Mouse (Mus musculus) spleen, postnatal 36 days (tissue): ENCODE measurements around the gene Fam160a1.

ENCODE experiments used
- DNase-seq, 2 experiments: peaks; one replicate each; pipeline ENCODE4 v3.0.0; 2022; ENCODE audit warnings: low spot score in 2 of 2, mixed read lengths in 1 of 2

Gene Fam160a1

DNA sequence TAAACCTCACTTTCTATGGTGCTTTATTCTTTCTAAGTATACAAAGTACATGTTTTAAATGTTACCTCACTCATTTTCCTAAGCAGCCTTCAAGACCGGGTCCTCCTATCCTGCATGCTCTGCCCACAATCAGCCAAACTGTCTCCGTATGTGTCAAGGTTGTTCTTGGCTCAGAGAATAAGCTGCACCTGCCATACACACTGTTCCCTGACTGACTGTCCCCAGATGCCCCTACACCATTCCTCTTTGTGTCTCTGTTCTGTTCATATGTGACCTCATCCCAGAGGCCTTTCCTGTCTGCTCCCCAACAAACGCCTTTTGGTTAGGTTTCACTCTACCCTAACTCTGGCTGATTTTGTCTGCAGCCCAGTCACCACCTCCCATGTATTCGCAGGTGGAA is 10.2 kb upstream of the Fam160a1 start:
- DNase-seq = no peak

DNA sequence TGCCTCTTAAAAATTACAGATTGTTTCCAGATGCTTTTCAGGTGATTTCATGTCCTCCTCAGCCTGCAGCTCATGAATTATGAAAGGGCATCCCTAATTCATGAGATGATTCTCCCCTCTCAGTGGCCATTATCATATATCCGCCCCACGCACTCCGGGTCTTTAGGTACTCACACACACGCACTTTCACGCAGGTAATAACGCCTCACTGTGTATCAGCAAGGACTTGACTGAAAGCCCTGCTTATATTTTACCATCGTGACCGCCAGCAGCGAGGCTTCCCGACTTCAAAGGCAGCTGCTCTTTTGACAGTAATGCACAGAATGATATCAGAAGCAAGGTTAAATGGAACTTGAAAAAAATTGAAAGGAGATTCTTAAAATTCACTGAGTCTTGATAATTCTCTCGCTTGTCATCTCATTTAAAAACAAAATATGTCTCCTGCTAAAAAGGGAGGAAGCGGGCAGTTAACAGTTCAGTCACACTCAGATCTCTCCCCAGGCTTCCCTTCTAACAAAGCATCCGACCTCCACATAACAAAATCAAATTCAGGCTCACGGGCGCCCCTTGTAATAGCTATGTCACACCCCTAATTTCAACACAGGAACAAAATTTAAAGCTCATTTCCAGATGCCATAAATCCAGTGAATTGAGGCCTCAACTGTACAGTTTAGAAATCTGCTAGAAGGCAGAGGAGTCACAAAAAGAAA is 3.9 kb upstream of the Fam160a1 start:
- DNase-seq = no peak

DNA sequence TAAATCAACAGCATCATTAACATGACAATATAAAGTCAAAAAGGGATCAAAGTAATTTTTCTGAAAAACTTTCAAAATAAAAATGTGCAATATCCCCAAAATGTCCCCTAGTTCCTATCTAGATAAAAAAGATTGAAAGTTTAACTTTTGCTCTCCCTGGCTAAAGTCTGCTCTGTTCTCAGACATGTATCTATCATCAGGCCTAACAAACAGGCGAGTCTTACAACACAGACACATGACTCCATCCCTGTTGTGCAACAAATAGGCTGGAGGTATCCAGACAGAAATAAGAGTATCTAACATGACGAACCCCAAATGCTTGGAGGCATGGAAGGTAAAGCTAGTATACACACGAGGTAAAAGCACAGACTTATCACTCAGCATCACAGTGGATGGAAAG is 2.2 kb upstream of the Fam160a1 start:
- DNase-seq = no peak

DNA sequence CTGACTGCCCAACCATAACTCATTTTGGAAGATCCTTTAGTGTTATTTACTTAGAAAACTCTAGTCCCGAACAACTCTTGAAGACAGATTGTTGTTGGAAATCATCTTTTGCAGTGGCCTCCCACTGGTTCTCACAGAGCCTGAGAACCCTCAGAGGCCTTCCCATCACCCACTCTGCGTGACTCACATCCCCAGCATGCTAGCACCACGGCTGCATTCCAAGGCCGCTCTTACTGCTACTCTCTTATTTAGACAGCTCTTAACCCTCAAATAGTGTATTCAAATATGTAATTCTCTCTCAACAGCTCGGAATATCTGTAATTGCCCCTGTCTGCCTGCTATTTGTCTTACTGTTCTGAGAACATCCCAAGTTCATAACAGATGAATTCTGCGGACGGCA is 2.9 kb downstream of the Fam160a1 start:
- DNase-seq = no peak

DNA sequence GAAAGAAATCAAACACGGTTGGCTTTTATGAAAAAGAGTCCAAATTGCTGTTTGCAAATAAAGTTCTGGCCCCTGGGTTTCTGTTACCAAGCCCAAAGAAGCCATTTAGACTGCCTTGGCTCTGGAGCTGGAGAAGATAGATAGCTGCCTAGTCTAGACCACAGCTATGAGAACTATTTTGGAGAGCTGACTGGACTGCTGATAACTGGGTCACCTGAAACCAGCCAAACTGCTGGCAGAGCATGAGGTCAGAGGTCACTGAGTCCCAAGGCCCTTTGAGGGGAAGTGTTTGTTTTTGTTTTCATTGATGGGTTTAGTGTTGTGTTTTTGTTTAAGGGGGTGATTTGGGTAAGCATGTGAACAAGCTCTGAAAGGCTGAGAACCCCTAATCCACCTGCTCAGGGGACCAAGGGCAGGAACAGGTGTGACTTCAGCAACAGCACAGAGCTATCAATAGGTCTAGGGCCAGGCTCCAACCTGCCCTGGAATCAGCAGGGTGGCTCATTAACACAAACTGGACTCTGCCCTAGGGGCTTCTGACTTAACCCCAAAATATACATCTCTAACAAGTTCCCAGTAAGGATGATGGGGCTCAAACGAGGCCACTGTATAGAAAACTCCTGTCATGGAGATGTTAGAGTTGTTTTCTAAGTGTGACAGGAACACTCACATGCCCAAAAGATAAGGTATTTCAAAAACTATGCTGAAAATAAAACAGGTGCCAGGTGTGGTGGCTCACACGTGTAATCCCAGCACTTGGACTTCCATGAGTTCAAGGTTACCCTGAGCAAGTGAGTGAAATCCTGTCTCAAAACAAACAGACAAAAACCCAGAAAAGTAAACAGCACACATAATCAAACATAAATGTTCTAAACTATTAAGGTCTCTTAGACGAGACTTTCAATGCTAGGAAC is 3.7 kb downstream of the Fam160a1 start:
- DNase-seq = no peak

DNA sequence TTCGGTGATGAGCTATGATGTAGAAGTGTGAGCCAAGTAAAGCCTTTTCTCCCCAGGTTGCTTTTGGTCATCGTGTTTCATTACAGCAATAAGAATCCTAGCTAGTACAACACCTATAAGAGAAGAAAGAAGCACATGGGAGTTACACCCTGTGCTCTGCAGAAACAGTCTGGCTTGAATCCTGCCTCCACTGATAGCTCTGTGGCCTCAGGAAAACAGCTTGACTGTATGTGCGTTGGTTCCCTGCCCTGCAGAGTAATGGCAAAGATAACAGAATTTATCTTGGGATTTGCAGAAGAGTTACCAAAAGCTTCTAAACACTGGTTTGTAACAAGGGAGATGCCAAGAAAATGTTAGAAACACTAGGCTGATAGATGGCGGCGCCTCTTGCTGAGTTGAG is 5.1 kb downstream of the Fam160a1 start:
- DNase-seq = no peak

DNA sequence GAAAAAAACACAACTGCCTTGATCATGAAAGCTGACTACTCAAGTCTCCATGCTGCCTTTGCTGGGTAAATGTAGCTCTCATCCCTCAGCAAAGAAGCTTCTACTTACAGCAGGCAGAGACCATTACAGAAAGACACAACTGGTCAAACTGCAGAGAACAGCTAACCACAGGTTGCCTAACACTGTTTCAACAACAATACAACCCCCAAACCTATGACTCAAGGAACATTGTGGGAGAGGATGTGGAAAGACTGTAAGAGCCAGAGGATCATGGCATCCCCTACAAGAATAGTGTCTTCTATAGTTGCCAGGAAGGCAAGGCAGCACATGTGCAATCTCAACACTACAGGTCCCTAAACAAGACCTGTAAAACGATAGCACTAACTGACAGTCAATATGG is 23.9 kb downstream of the Fam160a1 start:
- no peak for DNase-seq

DNA sequence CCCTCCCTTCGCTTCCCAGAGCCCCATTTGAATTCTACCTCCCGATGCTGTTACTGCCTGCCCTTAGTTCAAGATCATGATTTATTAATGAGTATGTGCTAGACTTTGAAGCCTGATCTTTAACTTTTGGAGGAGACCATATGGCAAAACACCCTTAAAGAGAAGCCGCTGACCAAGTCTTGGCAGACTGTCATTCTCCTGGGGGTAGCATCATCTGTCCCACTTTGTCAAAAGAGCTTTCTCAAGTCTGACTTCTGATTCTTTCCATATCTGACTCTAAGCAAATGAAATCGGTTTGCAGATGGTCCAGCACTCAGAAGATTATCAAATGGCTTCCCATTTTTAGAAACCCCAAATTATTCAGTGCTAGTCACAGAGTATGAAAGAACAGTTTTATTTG is 27.3 kb downstream of the Fam160a1 start:
- no peak for DNase-seq

DNA sequence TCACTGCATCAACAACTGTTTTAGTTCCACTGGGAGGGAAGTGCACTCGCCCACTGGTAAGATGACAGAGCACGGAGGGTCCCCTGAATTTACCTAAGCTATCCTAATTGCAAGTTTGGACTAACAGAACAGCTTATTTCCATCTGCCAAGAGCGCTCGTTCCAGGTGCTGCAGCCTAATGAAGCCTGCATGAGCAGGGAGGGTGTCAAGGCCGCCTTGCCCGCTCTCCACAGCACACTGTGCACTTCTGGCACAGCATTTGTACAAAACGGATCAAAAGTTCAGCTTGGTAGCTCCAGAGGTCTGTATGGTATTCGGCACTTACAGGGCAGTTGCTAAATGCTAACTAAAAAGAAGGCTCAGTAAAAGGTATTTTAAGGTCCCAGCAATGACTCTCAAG is 30.6 kb downstream of the Fam160a1 start:
- no peak for DNase-seq

DNA sequence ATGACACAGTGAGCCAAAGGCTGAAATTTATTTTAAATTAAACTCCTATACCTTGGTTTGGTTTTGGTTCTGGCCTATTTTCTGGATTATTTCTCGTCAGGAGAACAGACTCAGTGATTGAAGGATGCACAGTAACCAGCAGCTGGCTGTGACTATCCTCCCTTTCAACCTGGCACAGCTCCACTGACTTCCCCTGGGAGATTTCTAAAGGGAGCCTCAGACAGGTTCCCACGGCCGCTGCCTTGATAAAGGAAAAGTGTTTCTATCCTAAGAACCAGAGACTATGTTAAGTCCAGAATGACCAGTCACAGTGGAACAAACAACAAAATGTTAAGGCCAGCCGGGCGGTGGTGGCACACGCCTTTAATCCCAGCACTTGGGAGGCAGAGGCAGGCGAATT is 36.2 kb downstream of the Fam160a1 start:
- DNase-seq = no peak

DNA sequence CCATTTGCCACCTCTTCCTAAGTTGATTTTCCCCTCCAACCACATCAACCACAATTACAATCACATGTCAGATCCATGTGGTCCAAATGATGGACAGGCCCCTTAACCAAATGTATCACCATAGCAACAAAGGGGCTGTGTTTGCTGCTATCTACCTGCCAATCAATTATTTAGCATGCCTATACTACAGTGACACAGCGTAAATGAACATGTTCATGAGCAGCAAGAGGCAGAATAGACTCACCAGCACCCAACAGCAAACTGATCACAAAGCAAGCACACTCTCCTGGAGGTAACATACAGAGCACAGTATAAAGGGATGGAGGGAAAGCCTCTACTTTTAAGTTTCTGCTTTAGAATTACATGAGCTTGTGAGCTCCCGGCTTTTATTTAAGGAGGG is 36.8 kb downstream of the Fam160a1 start:
- no peak for DNase-seq

DNA sequence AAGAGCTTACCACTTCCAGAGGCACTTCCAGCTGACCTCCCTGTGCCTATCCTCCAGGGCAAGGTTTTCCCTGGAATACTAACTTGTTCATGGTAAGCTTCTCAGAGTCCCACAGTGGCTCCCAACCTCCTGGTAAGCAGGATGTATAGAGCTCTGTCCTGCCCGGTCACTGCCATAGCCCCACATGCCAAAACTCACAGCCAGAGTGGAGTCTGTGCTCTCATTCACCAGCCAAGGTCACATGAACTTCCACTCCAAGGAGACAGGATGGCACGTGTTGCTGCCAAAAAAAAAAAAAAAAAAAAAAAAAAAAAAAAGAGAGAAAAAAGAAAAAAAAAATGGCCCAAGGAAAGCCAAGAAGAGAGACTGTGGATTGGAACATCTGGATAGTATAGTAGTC is 39.2 kb downstream of the Fam160a1 start:
- no peak for DNase-seq

DNA sequence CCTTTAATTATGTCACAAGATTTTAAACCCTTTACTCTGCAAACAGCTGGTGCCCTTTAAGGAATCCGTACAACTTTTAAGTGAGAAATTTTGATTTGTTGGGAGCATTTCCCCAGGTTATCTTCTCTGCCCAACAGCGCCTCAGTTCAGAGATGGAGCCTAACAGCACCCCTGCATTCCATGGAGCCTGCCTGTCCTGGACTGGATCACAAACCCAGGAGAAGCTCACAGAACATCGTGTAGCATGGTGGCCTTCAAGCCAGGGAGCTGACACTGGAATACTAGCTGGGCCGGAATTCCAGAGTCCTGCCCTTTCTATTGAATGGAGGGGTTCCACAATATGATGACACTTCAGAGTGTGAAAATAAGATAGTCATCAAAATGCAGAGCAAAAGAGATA is 39.7 kb downstream of the Fam160a1 start:
- DNase-seq = no peak

DNA sequence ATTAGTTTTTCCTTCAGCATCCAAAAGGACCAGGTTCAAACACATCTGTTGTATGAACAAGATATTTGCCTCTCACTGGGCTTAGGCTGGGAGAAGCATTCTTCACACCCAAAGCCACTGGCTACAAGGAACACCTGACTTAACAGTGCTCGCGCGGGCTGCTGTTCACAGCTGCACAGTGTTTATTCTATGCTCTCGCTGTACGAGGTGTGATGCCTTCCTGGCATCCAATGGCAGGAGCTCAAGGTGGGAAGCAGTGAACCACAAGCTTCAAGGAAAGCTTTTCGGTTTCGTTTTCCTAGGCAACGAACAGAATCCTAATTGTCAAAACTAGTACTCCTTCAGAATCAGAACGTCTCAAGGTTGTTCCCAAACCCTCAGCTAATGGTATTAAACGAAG is 40.4 kb downstream of the Fam160a1 start:
- no peak for DNase-seq

DNA sequence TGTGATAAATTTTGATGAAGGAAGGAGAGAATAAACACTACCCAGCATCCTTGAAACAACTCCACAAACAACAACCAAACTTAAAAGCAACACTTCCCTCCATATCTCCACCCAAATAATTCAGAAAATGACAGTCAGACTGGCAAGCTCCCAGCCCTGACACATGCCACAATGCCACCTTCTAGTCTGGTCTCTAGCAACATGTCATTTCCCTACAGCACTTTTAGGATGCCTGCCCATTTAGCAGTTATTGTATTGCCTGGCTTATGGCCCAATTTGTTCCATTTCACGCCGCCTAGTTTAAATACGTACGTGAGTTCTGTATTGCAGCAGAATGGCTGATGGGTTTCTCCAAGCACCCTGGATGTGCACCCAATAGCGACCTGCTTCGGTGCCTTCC is 41.0 kb downstream of the Fam160a1 start:
- DNase-seq = no peak

DNA sequence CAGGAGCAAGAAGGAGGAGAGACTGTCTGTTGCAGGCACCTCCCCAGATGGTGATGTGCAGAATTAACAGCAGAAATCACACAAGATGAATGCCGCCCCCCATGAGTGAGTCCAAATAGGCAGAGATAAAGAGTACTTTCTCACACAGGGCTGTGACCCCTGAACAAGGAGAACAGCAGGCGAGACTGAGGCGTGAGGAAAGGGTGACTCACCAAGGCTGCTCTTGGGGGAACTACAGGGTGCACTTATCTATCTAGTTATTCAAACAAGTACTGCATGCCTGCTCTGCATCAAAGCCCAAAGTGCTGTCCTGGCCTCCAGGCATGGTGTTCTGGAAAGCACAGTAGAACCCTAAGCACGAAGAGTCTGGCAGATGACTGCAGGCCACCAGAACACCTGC is 43.2 kb downstream of the Fam160a1 start:
- no peak for DNase-seq

DNA sequence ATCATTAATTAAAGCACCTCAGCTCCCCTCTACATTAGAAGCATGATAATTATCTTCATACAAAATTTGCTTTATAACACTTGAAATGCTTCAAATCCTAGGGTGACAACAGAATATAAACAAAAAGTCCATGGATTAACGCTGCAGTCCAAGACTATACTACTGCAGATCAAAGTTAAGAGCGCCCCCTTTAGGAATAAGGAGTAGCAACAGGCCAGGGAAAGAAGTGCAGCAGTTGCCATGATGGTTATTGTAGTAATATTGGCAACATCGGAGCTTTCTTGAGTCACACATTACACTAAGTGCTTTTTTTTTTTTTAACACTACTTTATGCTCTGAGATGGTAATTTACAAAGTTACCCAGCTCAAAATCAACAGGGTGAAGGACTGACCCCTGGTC is 43.7 kb downstream of the Fam160a1 start:
- DNase-seq = no peak

DNA sequence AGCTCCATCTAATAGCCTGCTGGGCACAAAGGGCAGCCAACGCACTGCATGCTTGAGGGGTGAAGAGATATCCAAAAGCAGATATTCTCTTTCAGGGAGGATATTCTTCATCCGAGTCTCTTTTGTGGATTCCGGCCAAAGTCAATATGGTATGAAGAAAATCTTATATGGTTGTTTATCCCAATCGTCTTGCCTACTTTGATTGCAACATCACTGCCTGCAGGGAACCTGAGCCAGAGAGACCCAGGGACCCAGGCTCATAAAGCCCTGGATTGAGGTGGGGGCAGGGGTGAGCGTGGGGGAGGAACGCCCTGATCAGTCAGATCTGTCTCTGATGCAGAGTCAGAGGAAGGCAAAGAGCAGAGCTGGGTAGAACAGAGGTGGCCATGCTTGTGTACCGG is 52.2 kb downstream of the Fam160a1 start:
- DNase-seq = no peak

DNA sequence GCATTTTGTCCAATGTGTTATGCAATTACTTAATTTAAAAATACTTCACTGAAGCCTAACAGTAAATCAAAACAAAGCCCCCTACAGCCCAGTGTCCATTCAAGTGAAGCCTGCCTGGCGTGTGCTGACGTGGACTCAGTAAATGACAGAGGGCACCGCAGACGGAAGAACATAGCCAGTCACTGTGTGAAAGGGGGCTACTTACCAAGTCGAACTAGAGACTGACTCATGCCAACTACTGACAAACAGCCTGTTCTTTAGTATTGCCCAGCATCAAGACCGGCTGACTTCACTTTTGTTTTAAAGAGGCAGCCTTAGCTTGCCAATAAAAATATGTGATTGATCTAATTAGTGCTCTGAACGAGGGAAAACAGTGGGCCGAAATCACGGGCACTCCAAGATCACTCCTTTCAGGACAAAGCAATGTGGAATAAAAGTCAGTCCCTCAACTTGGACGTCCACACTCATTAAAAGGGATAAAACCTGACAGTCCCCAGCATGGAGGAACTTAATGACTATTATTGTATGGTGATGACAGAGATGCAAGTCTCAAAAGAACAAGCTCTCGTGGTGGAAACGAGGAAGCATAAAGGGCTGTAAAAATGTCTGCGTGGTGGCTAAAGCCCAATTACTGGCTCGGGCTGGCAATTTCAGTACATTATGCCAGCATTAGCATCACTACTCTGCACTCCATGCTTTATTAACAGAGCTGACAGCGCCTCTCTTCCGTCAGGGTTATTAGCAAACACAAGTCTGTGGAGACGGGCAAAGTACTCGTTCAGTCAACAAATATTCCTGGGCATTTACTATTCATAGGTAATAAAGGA is 52.9 kb downstream of the Fam160a1 start:
- no peak for DNase-seq

DNA sequence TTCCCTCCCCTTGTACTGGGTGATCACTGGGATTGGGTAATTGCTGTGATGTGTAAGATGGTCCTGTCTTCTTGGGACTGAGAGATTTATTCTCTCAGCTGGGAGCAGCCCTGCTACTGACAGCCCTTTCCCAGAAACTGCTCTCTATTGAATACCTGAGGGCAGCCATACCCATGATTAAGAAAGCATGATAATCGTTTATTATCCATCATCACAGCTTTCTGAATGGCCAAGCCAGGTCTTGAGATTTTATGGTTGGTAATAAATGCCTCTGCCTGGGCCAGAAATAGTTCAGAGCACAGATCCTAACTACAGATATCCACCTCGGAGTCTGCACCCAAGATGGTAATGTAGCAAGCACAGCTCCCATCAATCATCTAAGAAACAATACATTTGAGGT is 59.1 kb downstream of the Fam160a1 start:
- no peak for DNase-seq

DNA sequence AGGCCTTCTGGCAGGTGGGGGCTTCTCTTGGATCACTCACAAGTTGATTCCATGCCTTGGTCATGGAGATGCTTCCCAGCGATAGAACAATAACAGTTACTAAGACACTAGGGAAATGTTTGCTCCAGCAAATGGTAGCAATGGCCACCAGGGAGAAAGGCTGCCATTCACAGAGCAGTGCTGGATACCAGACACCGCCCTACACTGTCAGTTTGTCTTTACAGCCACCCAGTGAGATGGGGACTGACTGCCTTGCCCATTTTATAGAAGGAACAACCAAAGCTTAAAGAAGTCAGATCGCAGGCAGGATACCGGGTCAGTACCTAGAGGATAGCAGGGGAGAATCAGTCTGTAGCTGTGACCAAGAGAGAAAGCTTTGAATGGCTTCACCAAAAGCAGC is 59.7 kb downstream of the Fam160a1 start:
- no peak for DNase-seq

DNA sequence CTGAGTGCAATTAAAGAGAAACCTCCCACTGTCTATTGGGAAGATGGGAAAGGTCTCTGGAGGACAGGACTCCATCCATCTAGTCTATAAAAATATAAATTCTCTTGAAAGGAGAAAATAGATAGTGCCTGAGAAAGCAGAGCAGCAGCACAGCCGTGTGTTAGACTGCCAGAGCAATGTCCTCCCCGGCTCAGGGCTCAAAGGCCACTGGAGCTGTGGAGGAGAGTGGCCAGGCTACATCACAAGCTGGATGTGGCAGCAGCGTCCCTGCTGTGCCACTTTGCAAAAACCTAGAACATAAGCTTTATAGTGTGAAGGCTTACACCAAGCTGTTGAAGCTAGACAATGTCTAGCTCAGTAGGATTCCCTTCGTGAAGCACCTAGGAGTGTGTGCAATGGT is 67.7 kb downstream of the Fam160a1 start:
- DNase-seq = no peak
